In genomic region chr17:51583984-51584880, GRCm38 (mm10) we compare ENCODE assay signal across 10 mouse cellular contexts.
DNase-seq lines count a peak whose midpoint lies in the region; ATAC-seq lines count a peak whose summit lies in the region.
"Had no signal": no experiment of that assay in that cellular context is flagged by ENCODE, and none has a peak within 500 bp of the region (broad histone marks: within the 10 kb centered on the region; RNA-seq: fewer than 3 reads in every experiment).

No protein-coding gene starts in this region.

- peaks cover 17% of the 10 kb centered on the region for H3K4me1 ChIP-seq in limb, embryonic 13.5 days
- peaks cover 3% of the 10 kb centered on the region; the same call in 1 of the 2 replicates for H3K4me1 ChIP-seq in limb, embryonic 10.5 days
- peaks cover 7% of the 10 kb centered on the region; the same call in 1 of the 2 replicates for H3K4me1 ChIP-seq in forebrain, embryonic 16.5 days (replicated peaks; ENCODE audit: control insufficient read depth, insufficient read depth, low read length)
- 0 out of 2 replicates have a peak, but pooled peaks cover 6% of the 10 kb centered on the region for H3K4me1 ChIP-seq in neural tube, embryonic 14.5 days (ENCODE audit: control insufficient read depth, insufficient read depth, low read length)

- 52% methylated on average over 19 of the region's 19 CpGs for WGBS in limb, embryonic 13.5 days
- whole genome bisulfite sequencing in limb, embryonic 10.5 days, result 83% methylated on average over 19 of the region's 19 CpGs
- 30% methylated on average over 19 of the region's 19 CpGs for WGBS in forebrain, embryonic 16.5 days
- WGBS in neural tube, embryonic 14.5 days, result 34% methylated on average over 19 of the region's 19 CpGs

- no peak for ATAC-seq in limb, embryonic 13.5 days (ENCODE audit: low FRiP score, low read depth)
- ATAC-seq in forebrain, embryonic 16.5 days, result peak; percentile 64
- peak; percentile 71 for ATAC-seq in neural tube, embryonic 14.5 days (ENCODE audit: low read depth)

- H3K4me2 ChIP-seq in limb, embryonic 13.5 days (replicated peaks), result peak overlapping the region; percentile 27; the same call in 1 of the 2 replicates
- H3K4me2 ChIP-seq in forebrain, embryonic 16.5 days (ENCODE audit: low read length), result peak overlapping the region; percentile 40
- H3K4me2 ChIP-seq in neural tube, embryonic 14.5 days (ENCODE audit: low read depth, low read length), result peak overlapping the region; percentile 37
- H3K4me2 ChIP-seq: heart, embryonic 15.5 days; liver, embryonic 11.5 days had no signal

- H3K9me3 ChIP-seq in limb, embryonic 13.5 days, result no peaks in the 10 kb centered on the region
- no peaks in the 10 kb centered on the region for H3K9me3 ChIP-seq in limb, embryonic 10.5 days (replicated peaks)
- H3K9me3 ChIP-seq in forebrain, embryonic 16.5 days (ENCODE audit: control insufficient read depth, low read length), result no peaks in the 10 kb centered on the region
- no peaks in the 10 kb centered on the region for H3K9me3 ChIP-seq in neural tube, embryonic 14.5 days (ENCODE audit: control insufficient read depth, low read length)
- H3K9me3 ChIP-seq: heart, embryonic 15.5 days had no signal

- no peak for DNase-seq in limb, embryonic 10.5 days (ENCODE audit: low spot score)
- DNase-seq in lung, postnatal 10 days, result peak; percentile 55
- no peak for DNase-seq in thymus, postnatal 0 days (ENCODE audit: low spot score)
- DNase-seq in spleen, postnatal 4 days (ENCODE audit: low spot score in 2 of 2), result no peak
- DNase-seq in embryo, embryonic 9.5 days (ENCODE audit: extremely low spot score), result no peak

- H3K36me3 ChIP-seq in limb, embryonic 13.5 days, result no peaks in the 10 kb centered on the region
- no peaks in the 10 kb centered on the region for H3K36me3 ChIP-seq in limb, embryonic 10.5 days
- no peaks in the 10 kb centered on the region for H3K36me3 ChIP-seq in forebrain, embryonic 16.5 days (ENCODE audit: control insufficient read depth, insufficient read depth)
- H3K36me3 ChIP-seq in neural tube, embryonic 14.5 days (ENCODE audit: control insufficient read depth, insufficient read depth, low read length), result no peaks in the 10 kb centered on the region
- H3K36me3 ChIP-seq: heart, embryonic 15.5 days had no signal

- no peak overlapping the region for H3K4me3 ChIP-seq in limb, embryonic 13.5 days
- H3K4me3 ChIP-seq in limb, embryonic 10.5 days, result no peak overlapping the region
- H3K4me3 ChIP-seq in forebrain, embryonic 16.5 days (replicated peaks; ENCODE audit: low read length), result peak overlapping the region; percentile 9; the same call in 1 of the 2 replicates
- H3K4me3 ChIP-seq in neural tube, embryonic 14.5 days (ENCODE audit: low read depth, low read length), result no peak overlapping the region
- H3K4me3 ChIP-seq: heart, embryonic 15.5 days had no signal

- H3K9ac ChIP-seq in limb, embryonic 13.5 days, result no peak overlapping the region
- peak overlapping the region; percentile 5 for H3K9ac ChIP-seq in forebrain, embryonic 16.5 days (replicated peaks; ENCODE audit: low read depth, low read length)
- peak overlapping the region; percentile 28 for H3K9ac ChIP-seq in neural tube, embryonic 14.5 days (replicated peaks; ENCODE audit: low read depth, low read length)
- H3K9ac ChIP-seq: heart, embryonic 15.5 days had no signal

- H3K27ac ChIP-seq in limb, embryonic 13.5 days, result no peak overlapping the region
- H3K27ac ChIP-seq in limb, embryonic 10.5 days, result no peak overlapping the region
- peak overlapping the region; percentile 37; the same call in 1 of the 2 replicates for H3K27ac ChIP-seq in forebrain, embryonic 16.5 days (ENCODE audit: low read length)
- peak overlapping the region; percentile 77 for H3K27ac ChIP-seq in neural tube, embryonic 14.5 days (ENCODE audit: low read depth, low read length)
- H3K27ac ChIP-seq: heart, embryonic 15.5 days had no signal

- H3K27me3 ChIP-seq in limb, embryonic 13.5 days, result no peaks in the 10 kb centered on the region
- no peaks in the 10 kb centered on the region for H3K27me3 ChIP-seq in limb, embryonic 10.5 days (ENCODE audit: low read depth, poor library complexity, severe bottlenecking)
- H3K27me3 ChIP-seq in forebrain, embryonic 16.5 days (replicated peaks; ENCODE audit: control insufficient read depth, insufficient read depth, low read length), result no peaks in the 10 kb centered on the region
- H3K27me3 ChIP-seq in neural tube, embryonic 14.5 days (ENCODE audit: control insufficient read depth, insufficient read depth, low read length), result no peaks in the 10 kb centered on the region
- H3K27me3 ChIP-seq: heart, embryonic 15.5 days had no signal

Comparison
In these comparisons a context has a peak if more than half of its experiments do, and no peak if none do; other contexts are left out.
1. H3K27ac ChIP-seq: peak in forebrain, embryonic 16.5 days (single experiment) and neural tube, embryonic 14.5 days (single experiment); none in limb, embryonic 13.5 days (single experiment) and limb, embryonic 10.5 days (single experiment).
2. Peak in every context shown above with its lines, with median percentiles within 50 percentile points of each other: H3K4me2 ChIP-seq.